Mouse (Mus musculus) spleen, postnatal 10 days (tissue): Measurements from ENCODE around the gene Ncs1.

Experiments
- DNase-seq, 2 experiments: peaks; one replicate each; pipeline ENCODE4 v3.0.0; 2021 to 2022; ENCODE audit warnings: low spot score in 2 of 2

The Ncs1 gene

DNA sequence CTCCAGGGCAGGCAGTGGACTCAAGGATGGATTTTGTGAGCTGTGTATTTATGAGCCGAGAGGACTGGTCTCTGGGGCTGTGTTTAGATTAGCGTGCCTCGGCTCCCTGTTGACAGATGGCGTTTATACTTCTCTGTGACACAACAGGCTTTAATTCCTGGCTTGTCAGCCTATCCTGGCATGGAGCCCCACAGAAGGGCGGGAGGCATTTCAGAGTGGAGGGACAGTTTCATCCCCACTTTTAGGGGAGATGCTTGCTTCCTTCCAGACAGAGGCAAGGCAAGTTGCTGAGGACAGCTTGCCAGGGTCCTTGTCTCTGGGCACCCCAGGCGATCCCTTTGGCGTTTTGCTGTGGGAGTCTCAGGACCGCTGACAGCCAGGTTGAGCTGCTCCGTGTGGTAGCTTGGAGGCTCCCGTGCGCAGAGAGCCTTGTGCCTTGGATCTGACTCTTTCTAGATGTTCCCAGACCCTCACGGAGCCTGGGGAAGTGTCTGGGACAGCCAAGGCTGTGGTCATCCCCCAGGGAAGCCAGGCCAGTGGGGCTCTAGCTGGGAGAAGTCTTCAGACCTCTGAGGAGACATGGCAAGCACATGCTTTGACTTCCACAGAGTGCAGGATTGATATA lies 92.2 kb downstream of the Ncs1 start:
- no peak for DNase-seq

DNA sequence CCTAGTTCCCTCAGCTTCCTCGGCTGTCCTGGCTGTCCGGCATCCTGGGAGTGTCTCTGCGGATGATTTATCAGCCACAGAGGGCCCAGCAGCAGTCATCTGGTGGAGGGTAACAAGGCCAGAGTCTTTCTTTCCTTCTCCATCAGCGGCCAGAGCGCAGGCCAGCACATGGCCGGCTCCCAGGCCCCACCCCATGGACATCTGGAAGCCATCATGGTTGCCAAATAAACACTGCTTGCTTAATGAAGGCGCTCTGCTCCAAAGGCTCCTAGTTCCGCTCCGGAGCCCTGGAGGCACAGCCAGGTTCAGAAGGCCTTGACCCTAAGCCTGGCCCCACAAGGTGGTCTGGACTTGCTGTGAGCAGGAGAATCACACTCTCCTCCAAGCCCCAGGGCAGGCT lies 94.2 kb downstream of the Ncs1 start:
- DNase-seq, result no peak

DNA sequence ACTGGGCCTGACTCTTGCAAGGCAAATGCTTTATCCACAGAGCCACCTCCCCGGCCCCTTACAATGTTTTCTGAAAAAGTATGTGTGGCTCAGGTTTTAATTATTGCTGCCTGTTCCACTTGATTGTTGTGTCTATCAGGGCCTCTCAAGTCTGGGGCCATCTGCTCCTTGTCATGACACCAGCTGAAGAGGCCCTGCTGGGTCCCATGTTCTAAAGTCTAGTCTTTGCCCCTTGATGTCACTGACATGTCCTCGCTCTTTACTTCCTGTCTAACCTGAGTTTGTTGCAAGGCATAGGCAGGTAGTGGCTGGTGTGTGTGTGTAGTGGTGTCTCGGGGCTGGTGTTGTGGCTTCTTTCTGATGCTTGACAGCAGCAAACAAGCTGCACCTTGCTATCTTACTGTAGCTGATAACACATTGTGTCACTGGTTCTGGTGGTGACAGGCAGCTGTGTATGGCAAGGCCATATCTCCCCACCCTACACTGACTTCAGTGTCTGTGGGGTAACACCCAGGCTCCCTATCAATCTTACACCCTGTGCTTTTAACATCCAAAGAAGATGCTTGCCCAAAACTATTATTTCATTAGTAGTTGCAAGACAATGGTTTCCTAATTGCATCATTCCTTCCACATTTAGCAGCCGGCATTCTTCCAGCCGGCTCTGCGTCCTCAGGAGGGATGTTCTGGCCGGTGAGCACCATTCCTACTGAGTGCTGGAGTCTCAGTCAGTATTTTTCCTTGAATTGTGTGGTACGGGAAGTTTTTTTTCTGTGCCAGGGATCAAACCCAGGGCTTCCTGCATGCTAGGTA lies 96.3 kb downstream of the Ncs1 start:
- no peak for DNase-seq
